ENCODE assay signal across 10 mouse cellular contexts in the genomic region with DNA sequence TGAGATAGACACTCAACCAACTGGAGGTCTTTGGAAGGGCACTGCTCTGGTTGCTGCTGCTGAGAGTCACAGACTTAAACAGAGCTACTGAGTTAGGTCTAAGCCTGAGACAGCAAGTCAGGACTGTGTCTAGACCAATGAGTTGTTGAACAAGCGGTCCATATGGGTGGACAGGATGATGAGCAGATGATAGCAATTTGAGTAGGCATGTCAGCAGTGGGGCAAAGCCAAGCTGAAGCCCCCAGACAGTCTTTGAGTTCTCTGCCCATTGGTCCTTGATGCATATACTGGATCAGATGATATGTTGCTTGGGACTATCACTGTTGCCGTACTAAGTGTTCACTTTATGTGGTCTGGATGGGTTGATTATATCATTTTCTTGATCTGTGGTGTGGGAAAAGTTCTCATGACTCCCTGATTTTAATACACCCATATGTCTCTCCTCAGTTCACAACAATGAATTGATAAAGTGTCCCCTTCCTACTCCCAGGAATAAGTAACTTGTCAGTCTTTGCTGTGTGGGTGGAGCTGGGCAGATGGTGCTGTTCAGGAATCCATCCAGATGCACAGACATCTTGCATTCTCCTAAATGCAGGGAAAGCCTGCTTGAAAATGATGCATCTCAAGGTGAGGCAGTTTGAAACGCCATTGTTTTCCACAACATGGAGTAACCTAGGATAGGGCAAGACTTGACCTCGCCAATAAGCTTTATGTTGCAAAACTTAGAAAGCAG.
"Had no signal": no experiment of that assay in that cellular context is flagged by ENCODE, and none has a peak within 500 bp of the region (broad histone marks: within the 10 kb centered on the region; RNA-seq: fewer than 3 reads in every experiment).

No protein-coding gene starts in this region.

- DNase-seq: kidney, adult 18-20 months; kidney, postnatal 10 days; kidney, postnatal 4 days; lung, adult 2 months; lung, postnatal 10 days; right cerebral cortex, postnatal 14 days; thymus, adult 18-20 months; thymus, postnatal 14 days had no signal

- ATAC-seq: intestine, embryonic 15.5 days; midbrain, embryonic 15.5 days had no signal
